Mouse (Mus musculus) monocyte, adult 2 months (primary cell): Measurements from ENCODE around the gene Adgrl2.

Experiments used
- DNase-seq, 2 experiments: peaks; one replicate each; pipeline ENCODE4 v3.0.0; 2022; ENCODE audit warnings: low spot score in 2 of 2, low read depth in 1 of 2

The Adgrl2 gene

GRCm38 (mm10) chr3:148977838-148978237 is 12.5 kb downstream of the Adgrl2 start:
- no peak for DNase-seq

GRCm38 (mm10) chr3:148977124-148977529 is 13.2 kb downstream of the Adgrl2 start:
- DNase-seq, result no peak

DNA sequence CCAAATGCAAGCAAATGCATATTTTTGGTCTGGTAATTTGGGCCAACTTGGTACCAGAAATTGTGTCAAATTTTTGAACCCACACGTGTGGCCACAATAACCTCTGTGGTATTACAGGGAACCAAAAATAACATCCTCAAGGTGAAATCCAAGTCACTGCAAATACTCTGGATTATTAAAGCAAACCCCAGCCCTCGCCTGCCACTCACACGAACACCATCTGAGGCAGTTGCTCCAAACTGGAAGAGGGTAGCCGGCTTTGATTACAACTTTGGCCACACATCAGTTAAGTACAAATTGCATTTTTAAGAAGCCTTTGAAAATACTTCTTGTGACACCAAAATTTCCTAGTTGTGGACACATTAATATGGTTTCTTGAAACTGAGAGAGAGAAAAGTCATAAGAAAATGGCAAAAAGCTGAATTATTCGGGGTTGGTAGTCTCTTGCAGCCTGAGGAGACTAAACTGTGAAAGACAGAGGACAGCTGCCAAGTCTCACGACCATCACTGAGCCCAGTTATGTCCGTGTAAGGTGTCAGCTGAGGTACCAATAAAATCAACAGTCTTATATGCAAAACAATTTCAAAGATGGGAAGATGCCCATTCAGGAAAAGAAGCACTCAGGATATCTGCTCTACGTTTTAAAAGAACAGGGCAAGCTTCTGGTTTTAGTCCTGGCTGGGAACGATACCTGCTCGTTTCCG is 18.3 kb downstream of the Adgrl2 start:
- no peak for DNase-seq

DNA sequence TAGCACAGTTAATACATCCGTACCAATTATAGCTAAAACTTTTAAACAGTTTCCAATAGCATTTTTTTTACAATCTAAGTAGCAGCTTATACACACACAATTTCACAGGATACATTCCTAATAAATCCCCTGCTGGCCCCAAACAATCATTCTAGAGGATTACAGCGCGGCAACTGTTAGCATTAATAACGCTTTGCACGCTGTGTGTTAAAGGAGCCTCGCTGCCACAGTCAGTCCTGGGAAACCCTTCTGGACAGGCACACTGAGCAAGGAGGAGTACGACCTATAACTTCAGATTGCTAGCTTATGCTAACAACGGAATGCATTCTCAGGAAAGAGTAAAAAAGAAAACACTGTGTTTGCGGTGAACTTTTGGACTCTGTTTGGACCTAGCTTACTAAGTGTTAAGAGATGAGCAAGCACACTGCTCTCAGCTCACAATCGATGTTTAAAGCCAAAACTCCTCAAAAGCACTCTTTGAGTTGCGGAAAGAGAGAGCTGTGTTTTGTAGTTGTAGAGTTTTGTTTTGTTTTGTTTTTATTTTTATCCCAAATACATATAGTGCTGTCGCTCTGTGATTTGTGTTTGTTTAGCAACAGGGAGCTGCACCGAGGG is 25.3 kb downstream of the Adgrl2 start:
- DNase-seq, result no peak

DNA sequence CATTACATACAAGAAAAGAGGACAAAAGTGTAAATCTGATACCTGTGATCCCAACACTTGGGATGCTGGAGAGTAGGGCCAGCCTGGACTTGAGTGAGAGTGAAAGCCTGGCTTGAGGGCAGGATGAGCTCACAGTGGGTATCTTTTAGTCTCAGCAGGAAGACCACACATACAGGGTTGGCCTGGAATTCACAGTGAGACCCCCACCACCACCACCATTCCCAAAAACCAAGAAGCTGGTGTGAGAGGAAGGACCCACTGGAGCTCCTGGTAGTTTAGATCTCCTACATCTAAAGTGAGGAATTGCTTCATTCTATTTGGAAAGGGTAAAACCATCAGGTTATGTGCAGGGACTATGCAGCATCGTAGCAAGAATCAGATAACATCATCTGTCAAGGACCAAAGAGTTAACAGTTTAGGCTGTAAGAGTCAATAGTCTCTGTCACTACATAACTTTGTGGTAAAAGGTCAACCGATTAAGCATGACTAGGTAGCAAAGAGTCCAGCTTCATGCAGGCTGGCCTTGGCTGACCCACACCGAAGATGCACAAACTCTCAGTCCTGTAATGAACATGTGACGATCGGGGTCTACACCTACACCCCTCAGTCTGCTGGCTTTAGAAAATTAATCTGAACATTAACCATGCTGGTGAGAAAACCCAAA is 26.8 kb downstream of the Adgrl2 start:
- no peak for DNase-seq

- no peak for DNase-seq
Observed at GRCm38 (mm10) chr3:148961611-148962010, 28.7 kb downstream of the Adgrl2 start.

GRCm38 (mm10) chr3:148960751-148961289 is 29.5 kb downstream of the Adgrl2 start:
- DNase-seq, result no peak

GRCm38 (mm10) chr3:148960215-148960614 is 30.1 kb downstream of the Adgrl2 start:
- no peak for DNase-seq

DNA sequence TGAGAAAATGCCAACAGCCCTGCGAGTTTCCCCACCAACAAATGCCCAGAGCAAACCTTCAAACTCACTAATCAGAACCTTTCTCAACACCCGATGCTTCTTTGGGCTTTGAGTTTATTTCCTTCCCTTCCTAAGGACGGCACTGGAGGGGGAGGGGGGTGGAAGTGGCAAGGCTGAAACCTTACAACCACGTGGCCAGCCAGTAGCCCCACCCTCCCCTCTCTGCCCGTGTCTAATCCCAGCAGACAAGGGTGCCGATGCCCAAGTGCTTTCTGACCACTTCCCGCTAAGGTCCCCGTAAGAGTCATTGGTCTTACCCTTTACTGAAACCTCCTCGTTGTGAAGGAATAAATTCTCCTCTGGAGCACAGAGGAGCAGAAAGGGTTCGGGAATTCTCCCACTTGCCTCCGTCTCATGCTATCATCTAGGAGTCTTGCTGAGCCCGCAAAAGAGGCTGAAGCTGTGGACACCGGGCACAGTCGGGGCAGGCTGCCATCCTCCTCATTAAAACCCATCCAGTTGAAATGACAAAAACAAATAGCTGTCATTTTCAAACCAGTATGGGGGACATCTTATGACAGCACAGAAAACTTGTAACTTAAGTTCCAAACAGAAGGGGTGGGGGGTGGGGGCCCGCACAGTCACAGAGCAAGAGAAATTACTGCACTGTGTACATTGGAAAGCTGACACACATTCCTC is 30.9 kb downstream of the Adgrl2 start:
- no peak for DNase-seq

GRCm38 (mm10) chr3:148958714-148959113 is 31.6 kb downstream of the Adgrl2 start:
- DNase-seq, result no peak

GRCm38 (mm10) chr3:148958185-148958584 is 32.2 kb downstream of the Adgrl2 start:
- no peak for DNase-seq

DNA sequence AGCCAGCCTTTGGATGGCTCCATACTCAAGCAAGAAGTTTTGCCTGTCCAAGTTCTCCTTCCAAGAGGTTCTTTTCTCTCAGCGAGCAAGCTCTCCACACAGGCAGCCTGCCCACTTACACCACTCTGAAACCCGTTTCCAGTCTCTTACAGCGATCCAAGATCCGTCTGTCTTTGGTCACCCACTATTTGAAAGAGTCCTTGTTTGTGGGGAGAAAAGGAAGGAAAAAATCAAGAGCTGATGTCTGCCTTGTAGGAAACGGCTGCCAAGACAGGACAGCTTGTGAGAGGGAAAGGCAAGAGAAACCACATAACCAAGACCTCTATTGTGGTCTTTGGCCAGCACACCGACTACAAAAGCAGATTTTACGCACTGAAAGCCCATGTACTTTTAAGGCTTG is 33.5 kb downstream of the Adgrl2 start:
- DNase-seq, result no peak

GRCm38 (mm10) chr3:148949796-148950195 is 40.6 kb downstream of the Adgrl2 start:
- no peak for DNase-seq

DNA sequence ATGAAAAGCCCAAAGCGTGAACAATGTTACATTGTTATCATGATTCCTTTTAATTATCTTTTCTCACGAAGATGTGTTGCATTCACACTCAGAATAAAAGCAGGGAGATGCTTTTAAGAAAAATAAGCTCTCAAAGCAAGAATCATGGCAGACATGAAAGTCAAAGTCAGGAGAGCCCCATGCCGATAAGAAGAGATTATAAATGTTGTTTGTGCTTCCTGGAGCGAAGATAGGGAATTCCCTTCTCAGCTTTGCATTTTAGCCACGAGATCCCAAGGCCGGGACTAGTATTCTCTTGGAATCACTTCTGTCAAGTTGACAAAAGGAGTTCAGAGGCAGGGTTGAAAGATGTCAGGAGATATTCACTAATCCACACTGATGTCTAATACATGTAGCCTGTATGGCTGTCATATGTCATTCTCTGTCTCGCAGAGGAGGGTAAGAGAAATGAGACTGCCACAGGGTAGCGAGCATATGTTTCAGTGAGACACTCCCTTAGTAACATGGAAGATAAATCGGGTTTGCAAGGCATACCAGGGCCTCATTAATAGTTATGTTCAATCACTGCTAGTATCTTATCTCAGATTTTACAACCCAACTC is 42.5 kb downstream of the Adgrl2 start:
- DNase-seq, result no peak

DNA sequence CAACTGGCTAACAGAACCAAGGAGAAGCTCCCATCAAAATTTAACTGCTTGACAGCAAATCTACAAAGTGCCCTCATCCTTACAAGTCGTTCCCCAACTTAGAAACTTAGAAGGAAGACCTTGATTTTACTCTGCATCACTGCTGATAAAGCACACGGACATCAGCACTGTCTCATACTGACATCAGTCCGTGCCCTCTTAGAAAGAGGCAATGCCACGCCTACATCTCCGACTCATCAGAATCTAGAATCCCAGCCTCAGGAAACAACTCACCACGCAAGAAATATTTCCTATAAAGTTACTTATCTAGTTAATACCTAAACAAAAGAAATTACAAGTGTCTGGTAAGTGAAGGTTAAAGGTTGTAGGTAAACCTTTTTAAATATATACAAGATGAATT is 43.1 kb downstream of the Adgrl2 start:
- DNase-seq, result no peak

GRCm38 (mm10) chr3:148945534-148945933 is 44.8 kb downstream of the Adgrl2 start:
- DNase-seq, result no peak

- no peak for DNase-seq
Observed at GRCm38 (mm10) chr3:148939457-148939856, 50.9 kb downstream of the Adgrl2 start.

DNA sequence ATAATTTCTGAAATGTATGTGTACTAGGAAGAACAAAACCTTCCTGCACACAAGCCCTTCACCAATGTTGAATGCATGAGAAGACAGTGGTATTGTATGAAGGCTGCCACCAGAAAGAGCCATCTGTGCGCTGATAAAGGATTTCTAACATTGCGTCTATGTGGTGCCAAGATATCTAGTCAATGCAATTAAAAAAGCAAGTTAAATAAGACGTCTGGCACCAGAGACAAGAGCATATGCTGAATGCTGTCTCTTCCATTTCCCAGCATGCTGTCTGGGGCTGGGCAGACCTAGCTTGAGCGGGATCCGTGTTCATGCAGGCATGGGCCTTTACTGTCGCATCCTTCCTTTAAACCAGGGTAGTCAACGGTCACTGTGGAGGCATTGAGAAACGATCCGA is 55.3 kb downstream of the Adgrl2 start:
- DNase-seq, result no peak

GRCm38 (mm10) chr3:148934279-148934678 is 56.1 kb downstream of the Adgrl2 start:
- DNase-seq, result no peak

GRCm38 (mm10) chr3:148933160-148933559 is 57.2 kb downstream of the Adgrl2 start:
- no peak for DNase-seq

GRCm38 (mm10) chr3:148930913-148931312 is 59.4 kb downstream of the Adgrl2 start:
- no peak for DNase-seq
